Mouse (Mus musculus): ENCODE measurements around the gene Pakap. TPM values are rescaled to one million over a fixed set of nuclear protein-coding genes. Genes with fewer than 3 reads are reported as not detected.

The Pakap gene
- polyA plus RNA-seq, 1 experiment from 2014 or later: 46.0 TPM

DNA sequence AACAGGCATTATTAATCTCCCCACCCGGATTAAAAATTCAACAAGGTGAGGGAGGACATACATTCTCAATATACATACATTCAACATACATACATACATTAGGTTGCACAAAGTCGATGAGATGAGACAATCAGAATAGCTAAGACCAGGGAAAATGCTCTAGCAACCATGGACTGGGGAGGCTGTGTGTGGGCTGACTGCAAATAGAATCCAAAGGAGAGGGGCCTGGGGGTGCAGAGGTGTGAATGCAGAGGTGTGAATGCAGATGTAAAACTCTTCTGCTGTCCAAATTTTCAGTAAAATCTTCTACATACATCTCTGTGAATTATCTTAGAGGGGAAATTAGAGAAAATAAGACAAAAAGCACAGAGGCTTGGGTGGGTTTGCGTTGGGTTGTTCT lies 119.6 kb downstream of the Pakap start:
- H3K4me3 ChIP-seq (ENCODE audit: low read depth, low read length): no peak overlapping the region
- 72% methylated on average over 3 of the region's 3 CpGs for WGBS (ENCODE audit: insufficient replicate concordance)
- H3K9me3 ChIP-seq (replicated peaks; ENCODE audit: control insufficient read depth, low read length): no peaks in the 10 kb centered on the region
- H3K36me3 ChIP-seq (ENCODE audit: control insufficient read depth, insufficient read depth, low read length): peaks cover 12% of the 10 kb centered on the region
- H3K27me3 ChIP-seq (ENCODE audit: control insufficient read depth, insufficient read depth, low read length): no peaks in the 10 kb centered on the region
- H3K4me2 ChIP-seq: no peak overlapping the region
- no peak overlapping the region for H3K27ac ChIP-seq (ENCODE audit: low read depth, low read length)
- no peak for ATAC-seq (replicated peaks; ENCODE audit: insufficient number of reproducible peaks, low FRiP score, low TSS enrichment)
- H3K4me1 ChIP-seq (ENCODE audit: control insufficient read depth, insufficient read depth, low read length): peaks cover 22% of the 10 kb centered on the region
- H3K9ac ChIP-seq (ENCODE audit: low read depth, low read length): no peak overlapping the region

GRCm38 (mm10) chr4:57688131-57688530 lies 120.2 kb downstream of the Pakap start:
- Histone ChIP-seq H3K9ac (ENCODE audit: low read depth, low read length) (no peak overlapping the region), H3K27ac (ENCODE audit: low read depth, low read length) (no peak overlapping the region)

GRCm38 (mm10) chr4:57690001-57690400 lies 122.0 kb downstream of the Pakap start:
- Histone ChIP-seq H3K27me3 (ENCODE audit: control insufficient read depth, insufficient read depth, low read length) (no peaks in the 10 kb centered on the region), H3K9me3 (replicated peaks; ENCODE audit: control insufficient read depth, low read length) (no peaks in the 10 kb centered on the region), H3K36me3 (ENCODE audit: control insufficient read depth, insufficient read depth, low read length) (peaks cover 12% of the 10 kb centered on the region), H3K4me1 (ENCODE audit: control insufficient read depth, insufficient read depth, low read length) (no peaks in the 10 kb centered on the region), H3K4me3 (ENCODE audit: low read depth, low read length) (no peak overlapping the region), H3K4me2 (no peak overlapping the region), H3K27ac (ENCODE audit: low read depth, low read length) (no peak overlapping the region), H3K9ac (ENCODE audit: low read depth, low read length) (no peak overlapping the region)
- ATAC-seq (replicated peaks; ENCODE audit: insufficient number of reproducible peaks, low FRiP score, low TSS enrichment): no peak
- WGBS (ENCODE audit: insufficient replicate concordance): 65% methylated on average over 6 of the region's 6 CpGs

More at GRCm38 (mm10) chr4:57688131-57688530, 120.2 kb downstream of the Pakap start:
- H3K9me3 ChIP-seq (replicated peaks; ENCODE audit: control insufficient read depth, low read length): no peaks in the 10 kb centered on the region
- no peak overlapping the region for H3K4me2 ChIP-seq
- H3K4me1 ChIP-seq (ENCODE audit: control insufficient read depth, insufficient read depth, low read length): peaks cover 17% of the 10 kb centered on the region
- no peak overlapping the region for H3K4me3 ChIP-seq (ENCODE audit: low read depth, low read length)
- no peak for ATAC-seq (replicated peaks; ENCODE audit: insufficient number of reproducible peaks, low FRiP score, low TSS enrichment)
- no peaks in the 10 kb centered on the region for H3K27me3 ChIP-seq (ENCODE audit: control insufficient read depth, insufficient read depth, low read length)
- 59% methylated on average over 9 of the region's 9 CpGs for WGBS (ENCODE audit: insufficient replicate concordance)
- peaks cover 12% of the 10 kb centered on the region for H3K36me3 ChIP-seq (ENCODE audit: control insufficient read depth, insufficient read depth, low read length)

DNA sequence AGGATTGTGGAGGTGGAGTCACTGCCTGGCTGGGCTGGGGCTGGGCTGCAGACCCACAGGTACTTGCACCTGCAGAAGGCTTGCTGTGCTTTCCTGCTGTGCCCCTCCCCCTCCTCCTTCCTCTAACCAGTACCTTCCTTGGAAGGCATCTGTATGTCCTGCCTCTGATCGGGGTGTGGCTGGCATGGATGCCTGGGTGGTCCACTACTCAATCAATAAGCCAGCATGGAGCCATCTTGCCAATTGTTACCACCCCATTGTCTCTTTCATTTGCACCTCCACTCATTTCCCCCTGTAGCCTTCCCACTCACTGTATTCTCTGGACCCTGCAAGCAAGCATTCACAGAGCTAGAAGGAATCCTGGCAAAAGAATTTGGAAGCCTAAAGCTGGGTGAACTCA lies 122.8 kb downstream of the Pakap start:
- H3K9ac ChIP-seq (ENCODE audit: low read depth, low read length): no peak overlapping the region
- H3K36me3 ChIP-seq (ENCODE audit: control insufficient read depth, insufficient read depth, low read length): peaks cover 12% of the 10 kb centered on the region
- H3K4me1 ChIP-seq (ENCODE audit: control insufficient read depth, insufficient read depth, low read length): no peaks in the 10 kb centered on the region
- no peaks in the 10 kb centered on the region for H3K9me3 ChIP-seq (replicated peaks; ENCODE audit: control insufficient read depth, low read length)
- 56% methylated on average over 1 of the region's 1 CpGs for WGBS (ENCODE audit: insufficient replicate concordance)
- H3K4me2 ChIP-seq: no peak overlapping the region
- no peak overlapping the region for H3K4me3 ChIP-seq (ENCODE audit: low read depth, low read length)
- H3K27ac ChIP-seq (ENCODE audit: low read depth, low read length): no peak overlapping the region
- no peaks in the 10 kb centered on the region for H3K27me3 ChIP-seq (ENCODE audit: control insufficient read depth, insufficient read depth, low read length)
- no peak for ATAC-seq (replicated peaks; ENCODE audit: insufficient number of reproducible peaks, low FRiP score, low TSS enrichment)

- Histone ChIP-seq H3K9ac (ENCODE audit: low read depth, low read length) (no peak overlapping the region), H3K27me3 (ENCODE audit: control insufficient read depth, insufficient read depth, low read length) (no peaks in the 10 kb centered on the region), H3K4me3 (ENCODE audit: low read depth, low read length) (no peak overlapping the region), H3K36me3 (ENCODE audit: control insufficient read depth, insufficient read depth, low read length) (peaks cover 8% of the 10 kb centered on the region), H3K4me1 (ENCODE audit: control insufficient read depth, insufficient read depth, low read length) (no peaks in the 10 kb centered on the region), H3K9me3 (replicated peaks; ENCODE audit: control insufficient read depth, low read length) (no peaks in the 10 kb centered on the region), H3K4me2 (no peak overlapping the region), H3K27ac (ENCODE audit: low read depth, low read length) (no peak overlapping the region)
- 73% methylated on average over 5 of the region's 5 CpGs for WGBS (ENCODE audit: insufficient replicate concordance)
- ATAC-seq (replicated peaks; ENCODE audit: insufficient number of reproducible peaks, low FRiP score, low TSS enrichment): no peak
Measured at GRCm38 (mm10) chr4:57694356-57695136, 126.6 kb downstream of the Pakap start.

DNA sequence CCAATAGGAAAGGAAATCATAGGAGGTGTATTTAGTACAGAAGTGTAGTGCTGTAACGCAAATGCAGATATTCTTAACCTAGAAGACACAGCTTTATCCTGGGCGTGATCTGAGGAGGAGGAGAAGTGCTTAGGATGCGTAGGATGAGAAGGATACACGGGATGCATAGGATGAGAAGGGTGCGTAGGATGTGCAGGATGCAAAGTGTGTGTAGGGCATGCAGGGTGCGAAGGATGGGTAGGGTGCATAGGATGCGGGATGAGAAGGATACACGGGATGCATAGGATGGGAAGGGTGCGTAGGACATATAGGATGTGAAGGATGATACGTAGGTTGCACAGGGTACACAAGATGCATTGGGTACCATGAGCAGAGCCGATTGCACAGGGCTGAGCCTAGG lies 129.0 kb downstream of the Pakap start:
- Histone ChIP-seq H3K27ac (ENCODE audit: low read depth, low read length) (no peak overlapping the region), H3K9ac (ENCODE audit: low read depth, low read length) (no peak overlapping the region), H3K9me3 (replicated peaks; ENCODE audit: control insufficient read depth, low read length) (no peaks in the 10 kb centered on the region), H3K36me3 (ENCODE audit: control insufficient read depth, insufficient read depth, low read length) (no peaks in the 10 kb centered on the region), H3K4me2 (no peak overlapping the region), H3K4me3 (ENCODE audit: low read depth, low read length) (no peak overlapping the region), H3K4me1 (ENCODE audit: control insufficient read depth, insufficient read depth, low read length) (no peaks in the 10 kb centered on the region), H3K27me3 (ENCODE audit: control insufficient read depth, insufficient read depth, low read length) (no peaks in the 10 kb centered on the region)
- ATAC-seq (replicated peaks; ENCODE audit: insufficient number of reproducible peaks, low FRiP score, low TSS enrichment): no peak
- 89% methylated on average over 11 of the region's 11 CpGs for WGBS (ENCODE audit: insufficient replicate concordance)

DNA sequence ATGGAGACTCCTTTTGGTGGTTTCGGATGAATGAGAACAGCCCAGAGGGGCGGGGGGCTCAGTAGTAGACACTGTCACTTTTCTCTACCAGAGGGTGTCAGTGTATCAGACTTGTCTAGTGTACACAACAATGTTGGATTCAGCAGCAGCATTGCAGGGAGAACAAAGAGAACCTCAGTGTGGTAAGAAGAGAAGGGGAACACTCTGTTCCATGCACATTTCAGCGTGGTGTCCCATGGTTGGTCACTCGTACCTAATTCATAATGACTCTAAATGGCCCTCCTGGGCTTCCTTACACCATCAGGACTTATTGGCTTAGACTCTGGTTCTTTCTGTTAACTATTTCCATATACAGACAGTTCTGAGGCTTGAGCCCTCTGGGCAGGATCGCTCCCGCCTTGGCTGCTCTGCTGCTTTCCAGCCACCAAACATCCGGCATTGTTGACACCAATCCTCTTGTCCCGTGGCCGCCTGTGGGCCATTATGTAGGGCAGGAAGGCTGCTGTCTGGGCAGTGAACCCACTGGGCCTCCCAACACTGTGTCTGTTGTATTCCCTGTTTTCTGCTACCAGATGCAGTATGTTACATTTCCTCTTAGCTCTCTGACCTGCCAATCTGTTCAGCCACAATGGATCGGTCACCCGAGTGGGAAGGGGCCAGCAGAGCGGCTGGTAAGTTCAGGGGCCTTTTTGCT lies 130.1 kb downstream of the Pakap start:
- H3K27ac ChIP-seq (ENCODE audit: low read depth, low read length): no peak overlapping the region
- H3K9me3 ChIP-seq (replicated peaks; ENCODE audit: control insufficient read depth, low read length): no peaks in the 10 kb centered on the region
- no peak overlapping the region for H3K9ac ChIP-seq (ENCODE audit: low read depth, low read length)
- no peaks in the 10 kb centered on the region for H3K27me3 ChIP-seq (ENCODE audit: control insufficient read depth, insufficient read depth, low read length)
- no peaks in the 10 kb centered on the region for H3K4me1 ChIP-seq (ENCODE audit: control insufficient read depth, insufficient read depth, low read length)
- 83% methylated on average over 12 of the region's 12 CpGs for WGBS (ENCODE audit: insufficient replicate concordance)
- H3K4me3 ChIP-seq (ENCODE audit: low read depth, low read length): no peak overlapping the region
- H3K36me3 ChIP-seq (ENCODE audit: control insufficient read depth, insufficient read depth, low read length): no peaks in the 10 kb centered on the region
- no peak for ATAC-seq (replicated peaks; ENCODE audit: insufficient number of reproducible peaks, low FRiP score, low TSS enrichment)
- no peak overlapping the region for H3K4me2 ChIP-seq

- no peaks in the 10 kb centered on the region for H3K27me3 ChIP-seq (ENCODE audit: control insufficient read depth, insufficient read depth, low read length)
- H3K27ac ChIP-seq (ENCODE audit: low read depth, low read length): no peak overlapping the region
- no peak overlapping the region for H3K9ac ChIP-seq (ENCODE audit: low read depth, low read length)
- H3K9me3 ChIP-seq (replicated peaks; ENCODE audit: control insufficient read depth, low read length): no peaks in the 10 kb centered on the region
- H3K4me1 ChIP-seq (ENCODE audit: control insufficient read depth, insufficient read depth, low read length): no peaks in the 10 kb centered on the region
- no peaks in the 10 kb centered on the region for H3K36me3 ChIP-seq (ENCODE audit: control insufficient read depth, insufficient read depth, low read length)
- no peak for ATAC-seq (replicated peaks; ENCODE audit: insufficient number of reproducible peaks, low FRiP score, low TSS enrichment)
- no peak overlapping the region for H3K4me3 ChIP-seq (ENCODE audit: low read depth, low read length)
- no peak overlapping the region for H3K4me2 ChIP-seq
- 82% methylated on average over 5 of the region's 5 CpGs for WGBS (ENCODE audit: insufficient replicate concordance)
Measured at GRCm38 (mm10) chr4:57701576-57701975, 133.6 kb downstream of the Pakap start.
